Mouse (Mus musculus): ENCODE measurements around the gene Ttll3. TPM values are rescaled to one million over a fixed set of nuclear protein-coding genes. Genes with fewer than 3 reads are reported as not detected.

The Ttll3 gene
- 12.9 to 26.5 TPM (median 15.3 TPM) in 3 replicates for total RNA-seq (2017)

DNA sequence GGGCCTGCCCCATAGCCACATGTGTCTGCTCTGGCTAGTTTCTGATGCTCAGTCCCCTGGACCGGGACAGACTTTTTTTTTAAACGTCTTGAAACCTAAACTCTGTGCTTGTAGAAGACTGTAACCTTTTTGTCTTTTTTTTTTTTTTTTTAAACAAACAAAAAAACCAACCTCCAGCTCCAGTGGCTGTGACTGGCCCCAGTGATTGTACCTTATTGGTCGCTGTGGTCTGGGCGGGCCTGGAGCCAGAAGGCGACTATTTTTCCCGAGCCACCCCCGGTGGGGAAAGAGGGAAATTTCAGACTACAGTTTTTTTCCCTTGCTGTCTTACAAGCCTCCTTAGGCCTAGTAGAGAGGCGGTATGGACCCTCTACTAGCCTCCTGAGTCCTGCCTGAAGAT is at the start of gene Ttll3:
Gene Ttll3, plus strand, starts transcription at position 301 of the 400 bp plus-strand sequence.
- ATAC-seq (replicated peaks; ENCODE audit: insufficient number of reproducible peaks, low FRiP score, low TSS enrichment, poor library complexity, severe bottlenecking) = no peak

DNA sequence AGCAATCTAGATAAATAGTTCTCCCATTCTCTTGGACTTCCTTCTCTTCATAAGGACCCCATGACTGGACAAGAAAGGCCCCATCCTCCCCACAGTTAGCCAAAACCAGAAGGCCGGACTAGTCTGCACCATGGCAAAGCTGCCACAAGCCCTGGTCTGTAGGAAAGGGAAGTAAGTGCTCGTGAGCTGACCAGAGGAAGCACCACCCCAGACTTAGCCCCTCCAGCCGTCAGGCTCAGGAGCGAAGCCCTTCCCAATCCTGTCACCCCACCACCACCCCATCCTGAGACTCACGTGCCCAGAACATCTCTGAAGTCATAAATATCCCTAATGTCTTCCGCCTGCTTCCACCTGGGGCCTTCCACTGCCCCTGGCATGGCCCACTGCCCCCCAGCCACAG is 47.5 kb upstream of the Ttll3 start:
- ATAC-seq (replicated peaks; ENCODE audit: insufficient number of reproducible peaks, low FRiP score, low TSS enrichment, poor library complexity, severe bottlenecking) = 0 out of 2 replicates have a peak, but pooled peaks have one; percentile 28

DNA sequence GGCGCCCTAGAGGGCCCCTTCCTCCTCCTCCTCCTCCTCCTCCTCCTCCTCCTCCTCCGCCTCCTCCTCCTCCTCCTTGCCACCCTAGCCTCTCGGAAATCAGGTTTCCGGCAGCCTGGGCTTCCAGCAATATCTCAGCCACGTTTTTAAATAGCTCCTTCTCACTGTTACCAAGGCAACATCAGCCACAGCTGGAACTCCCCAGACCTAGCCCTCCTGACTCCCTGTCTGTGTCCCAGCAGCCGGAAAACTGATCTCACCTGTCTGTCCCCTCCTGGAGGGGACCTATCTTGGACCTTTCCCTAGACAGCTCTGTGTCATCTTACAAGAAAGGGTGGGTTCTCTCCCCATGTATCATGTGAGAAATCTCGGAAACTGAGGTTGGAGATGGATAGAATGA is 46.8 kb upstream of the Ttll3 start:
- no peak for ATAC-seq (replicated peaks; ENCODE audit: insufficient number of reproducible peaks, low FRiP score, low TSS enrichment, poor library complexity, severe bottlenecking)

DNA sequence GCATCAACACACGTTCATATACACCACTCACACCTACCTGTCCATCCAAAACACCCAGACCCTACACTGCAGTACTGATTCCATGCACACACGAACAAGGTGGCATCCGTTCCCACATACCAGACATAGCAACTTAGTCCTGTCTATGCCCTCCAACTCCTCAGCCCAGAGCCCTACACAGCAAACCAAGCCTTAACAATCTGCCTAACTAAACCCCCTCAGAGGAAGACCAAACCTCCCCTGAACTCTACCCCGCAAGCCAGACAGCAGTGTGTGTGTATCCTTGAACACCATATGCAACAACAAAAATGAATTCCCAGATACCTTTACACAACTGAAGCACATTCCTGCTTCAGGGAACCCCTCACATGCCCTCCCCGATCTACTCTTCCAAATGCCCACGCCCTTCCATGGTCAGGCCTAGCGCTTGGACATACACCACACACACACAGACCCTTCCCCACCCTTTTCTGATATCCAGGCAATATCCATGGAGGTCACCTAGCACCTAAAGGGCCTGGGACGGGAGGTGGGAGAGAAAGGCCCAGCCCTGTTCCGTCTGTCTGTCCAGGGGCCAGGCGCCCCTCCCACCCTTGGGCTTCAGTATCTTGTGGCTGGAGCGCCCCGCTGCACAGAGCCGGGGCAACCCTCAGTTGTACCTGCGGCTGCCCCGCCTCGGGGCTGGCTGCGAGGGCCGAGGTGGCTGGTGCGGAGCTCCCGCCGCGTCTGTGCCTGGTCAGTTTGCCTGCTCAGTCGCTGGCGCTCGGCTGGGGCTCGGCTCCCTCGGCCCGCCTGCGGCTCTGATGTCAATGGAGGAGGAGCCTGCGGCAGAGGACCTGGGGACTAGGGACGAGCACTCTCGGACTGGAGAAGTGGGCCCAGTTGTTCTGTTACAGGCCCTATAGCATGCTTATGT is 45.6 kb upstream of the Ttll3 start, which contains the start of gene Camk1:
Gene Camk1, minus strand, starts transcription at position 808 of the 916 bp plus-strand sequence.
- peak; percentile 76 for ATAC-seq (replicated peaks; ENCODE audit: insufficient number of reproducible peaks, low FRiP score, low TSS enrichment, poor library complexity, severe bottlenecking)

DNA sequence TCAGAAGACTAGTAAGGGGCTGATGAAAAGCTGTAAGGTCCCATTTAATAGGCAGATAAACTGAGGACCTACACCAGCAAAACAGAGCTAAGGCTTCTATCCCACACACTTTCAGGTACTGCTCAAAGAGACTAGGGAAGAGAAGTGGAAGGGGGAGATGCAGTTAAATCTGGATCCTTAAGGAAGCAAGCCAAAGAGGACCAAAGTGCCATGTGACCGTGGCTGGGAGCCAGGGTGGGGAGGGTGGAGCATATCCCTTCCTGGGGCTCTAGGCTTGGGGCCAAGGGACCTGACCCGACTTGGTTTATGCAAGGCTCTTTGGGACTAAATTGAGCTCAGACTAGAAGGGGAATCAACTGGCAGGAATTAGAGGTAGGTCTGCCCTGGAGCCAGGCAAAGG is 44.7 kb upstream of the Ttll3 start:
- ATAC-seq (replicated peaks; ENCODE audit: insufficient number of reproducible peaks, low FRiP score, low TSS enrichment, poor library complexity, severe bottlenecking) = no peak

DNA sequence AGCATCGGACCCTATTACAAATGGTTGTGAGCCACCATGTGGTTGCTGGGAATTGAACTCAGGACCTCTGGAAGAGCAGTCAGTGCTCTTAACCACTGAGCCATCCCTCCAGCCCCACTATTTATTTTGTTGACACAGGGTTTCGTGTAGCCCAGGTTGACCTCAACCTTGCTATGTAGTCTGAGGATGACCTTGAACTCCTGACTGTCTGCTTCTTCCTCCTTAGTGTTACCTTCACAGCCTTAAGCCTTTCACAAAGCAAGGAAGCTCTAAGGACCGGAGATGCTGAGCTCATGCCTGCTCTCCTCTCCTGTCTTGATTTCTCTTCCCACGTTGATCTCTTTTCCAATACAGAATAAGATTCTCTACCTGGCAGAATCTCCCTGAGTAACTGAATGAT is 42.2 kb upstream of the Ttll3 start:
- no peak for ATAC-seq (replicated peaks; ENCODE audit: insufficient number of reproducible peaks, low FRiP score, low TSS enrichment, poor library complexity, severe bottlenecking)

DNA sequence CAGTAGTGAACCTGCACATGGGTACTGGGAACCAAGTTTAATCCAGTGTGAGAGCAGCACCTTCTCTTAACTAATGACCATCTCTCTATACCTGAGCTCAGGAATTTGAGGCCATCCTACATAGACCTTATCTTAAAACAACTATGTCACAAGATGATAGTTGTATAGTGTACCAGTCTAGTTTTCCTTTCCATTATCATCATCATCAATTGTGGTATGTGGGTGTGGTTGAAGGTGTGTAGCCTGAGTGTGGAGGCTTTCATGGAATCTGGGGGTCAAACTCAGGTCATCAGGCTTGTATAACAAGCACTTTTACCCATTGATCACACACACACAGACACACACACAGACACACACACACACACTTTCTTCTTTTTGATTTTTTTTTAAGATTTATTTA is 38.5 kb upstream of the Ttll3 start:
- no peak for ATAC-seq (replicated peaks; ENCODE audit: insufficient number of reproducible peaks, low FRiP score, low TSS enrichment, poor library complexity, severe bottlenecking)

DNA sequence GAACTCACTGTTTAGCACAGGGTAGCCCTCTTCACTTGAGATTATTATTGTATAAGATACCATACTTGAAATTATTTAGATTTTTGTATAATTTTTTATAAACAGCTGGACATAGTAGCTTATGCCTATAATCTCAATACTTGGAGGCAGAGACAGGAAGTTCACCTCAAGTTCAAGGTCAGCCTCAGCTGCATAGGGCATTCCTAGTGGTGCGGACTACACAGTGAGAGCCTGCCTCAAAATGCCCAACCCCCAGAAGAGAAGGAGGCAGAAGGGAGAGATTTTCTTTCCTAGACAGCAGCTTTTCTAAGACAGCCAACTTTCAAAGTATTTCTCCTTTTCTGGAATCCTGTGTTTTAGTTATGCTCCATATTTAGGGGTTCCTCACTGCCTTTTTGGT is 37.9 kb upstream of the Ttll3 start:
- no peak for ATAC-seq (replicated peaks; ENCODE audit: insufficient number of reproducible peaks, low FRiP score, low TSS enrichment, poor library complexity, severe bottlenecking)

DNA sequence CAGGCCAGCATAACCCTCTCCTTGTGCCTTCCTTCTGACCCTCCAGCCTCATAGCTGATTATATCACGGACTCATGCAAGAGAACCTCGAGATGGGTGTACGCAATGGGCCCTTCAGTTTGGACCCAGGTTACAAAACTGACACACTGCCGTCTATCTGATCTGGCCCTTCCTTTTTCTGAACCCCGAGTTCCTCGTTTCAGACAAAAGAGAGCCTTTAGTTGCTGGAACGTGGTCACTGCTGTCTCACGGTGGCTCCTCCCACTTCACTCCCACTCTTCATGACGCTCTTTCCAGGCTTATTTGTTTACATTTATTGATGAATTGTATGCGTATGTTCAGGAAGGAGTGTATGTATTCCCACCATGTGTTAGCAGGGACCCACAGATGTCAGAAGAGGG is 37.4 kb upstream of the Ttll3 start:
- ATAC-seq (replicated peaks; ENCODE audit: insufficient number of reproducible peaks, low FRiP score, low TSS enrichment, poor library complexity, severe bottlenecking) = peak; percentile 82

DNA sequence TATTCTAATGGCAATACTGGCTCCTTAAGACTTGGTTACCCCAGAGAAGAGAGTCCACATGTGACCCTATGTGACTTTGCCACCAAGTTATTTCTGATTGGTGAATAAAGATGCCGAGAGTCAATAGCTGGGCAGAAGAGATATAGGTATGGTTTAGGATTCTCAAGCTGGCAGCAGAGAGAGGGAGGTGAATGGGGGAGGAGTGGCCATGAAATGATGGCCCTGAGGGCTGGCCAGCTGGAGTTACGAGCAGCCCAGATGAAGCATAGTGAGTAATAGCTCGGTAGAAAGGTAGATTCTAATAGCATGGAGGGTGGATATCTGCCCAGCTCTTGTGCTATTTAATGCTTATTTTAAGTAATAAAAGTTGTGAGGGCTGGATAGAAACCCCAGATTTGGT is 36.2 kb upstream of the Ttll3 start:
- ATAC-seq (replicated peaks; ENCODE audit: insufficient number of reproducible peaks, low FRiP score, low TSS enrichment, poor library complexity, severe bottlenecking) = no peak

DNA sequence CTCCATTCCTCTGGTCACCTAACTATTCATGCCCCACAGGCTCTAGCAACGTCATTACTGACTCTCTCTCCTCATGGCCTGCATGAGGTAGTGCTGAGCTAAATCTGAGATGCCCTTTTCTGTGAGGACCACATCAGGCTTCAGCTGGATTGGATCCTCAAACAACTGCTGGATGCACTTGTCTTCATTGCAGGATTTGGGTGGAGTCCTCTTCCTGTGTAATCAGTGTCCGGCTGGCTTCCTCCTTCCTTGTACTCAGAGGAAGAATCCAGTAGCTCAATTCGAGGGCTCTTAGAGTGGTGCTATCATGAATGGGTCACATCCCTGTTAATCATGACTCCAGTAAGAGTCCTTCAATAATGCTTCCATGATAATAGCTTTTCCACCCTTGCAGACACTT is 35.4 kb upstream of the Ttll3 start:
- ATAC-seq (replicated peaks; ENCODE audit: insufficient number of reproducible peaks, low FRiP score, low TSS enrichment, poor library complexity, severe bottlenecking) = no peak

DNA sequence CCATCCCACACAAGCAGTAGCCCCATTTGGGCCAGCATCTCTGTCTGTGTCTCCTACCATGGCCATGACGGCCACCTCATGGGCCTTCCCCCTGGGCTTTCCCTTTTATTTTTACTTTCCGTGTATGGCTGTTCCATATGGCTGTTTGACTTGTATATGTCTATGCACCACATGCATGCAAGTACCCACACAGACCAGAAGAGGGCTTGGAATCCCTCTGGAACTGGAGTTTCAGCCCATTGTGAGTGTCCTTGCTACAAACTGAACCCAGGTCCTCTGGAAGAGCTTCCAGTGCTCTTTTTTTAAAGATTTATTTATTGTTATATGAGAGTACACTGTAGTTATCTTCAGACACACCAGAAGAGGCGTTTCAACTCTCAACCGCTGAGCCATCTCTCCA is 27.6 kb upstream of the Ttll3 start:
- ATAC-seq (replicated peaks; ENCODE audit: insufficient number of reproducible peaks, low FRiP score, low TSS enrichment, poor library complexity, severe bottlenecking) = no peak

DNA sequence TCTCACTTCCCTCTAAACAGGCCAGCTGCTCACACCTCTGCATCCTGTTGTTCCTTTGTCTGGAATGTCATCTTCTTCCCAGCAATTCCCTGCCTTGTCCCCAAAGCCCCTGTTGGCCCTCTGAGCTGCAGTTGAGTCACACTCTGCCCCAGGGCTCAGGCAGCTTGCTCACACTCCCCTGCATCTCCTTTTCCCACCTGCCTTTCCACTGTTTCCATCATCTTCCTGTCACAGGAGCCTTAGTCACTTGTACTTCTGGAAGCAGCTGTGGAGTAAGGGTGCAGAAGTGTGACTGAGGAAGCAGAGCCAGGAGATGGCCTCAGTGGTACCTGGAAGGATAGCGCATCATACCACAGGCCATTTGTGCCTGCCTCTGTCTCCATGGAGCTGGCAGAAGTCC is 26.8 kb upstream of the Ttll3 start:
- ATAC-seq (replicated peaks; ENCODE audit: insufficient number of reproducible peaks, low FRiP score, low TSS enrichment, poor library complexity, severe bottlenecking) = no peak

DNA sequence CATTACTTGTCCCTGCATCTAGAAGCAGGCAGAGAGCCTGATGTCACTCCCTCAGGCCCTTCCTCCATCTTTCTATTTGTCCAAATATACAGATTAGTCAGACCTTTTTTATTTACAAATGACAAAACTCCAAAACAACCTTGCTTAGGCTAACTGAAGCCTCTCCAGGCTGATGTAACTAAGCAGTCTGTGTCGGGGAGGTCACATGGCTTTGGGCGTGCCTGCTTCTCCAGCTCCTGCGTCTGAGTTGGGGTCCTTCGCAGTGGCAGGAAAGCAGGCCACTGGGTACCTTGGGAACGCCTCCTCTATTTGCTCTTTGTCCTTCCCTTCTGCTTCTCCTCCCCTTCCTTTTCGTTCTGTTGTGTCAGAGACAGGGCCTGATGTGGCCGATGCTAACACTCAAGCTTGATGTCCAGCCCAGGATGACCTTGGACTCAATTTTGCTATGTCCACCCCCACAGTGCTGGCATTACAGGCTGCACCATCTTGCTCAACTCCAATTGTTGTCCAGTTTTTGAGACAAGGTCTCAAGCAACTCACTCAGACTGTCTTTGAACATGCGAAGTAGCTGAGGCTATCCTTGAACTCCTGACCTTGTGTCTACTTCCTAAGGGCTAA is 24.4 kb upstream of the Ttll3 start:
- ATAC-seq (replicated peaks; ENCODE audit: insufficient number of reproducible peaks, low FRiP score, low TSS enrichment, poor library complexity, severe bottlenecking) = no peak

DNA sequence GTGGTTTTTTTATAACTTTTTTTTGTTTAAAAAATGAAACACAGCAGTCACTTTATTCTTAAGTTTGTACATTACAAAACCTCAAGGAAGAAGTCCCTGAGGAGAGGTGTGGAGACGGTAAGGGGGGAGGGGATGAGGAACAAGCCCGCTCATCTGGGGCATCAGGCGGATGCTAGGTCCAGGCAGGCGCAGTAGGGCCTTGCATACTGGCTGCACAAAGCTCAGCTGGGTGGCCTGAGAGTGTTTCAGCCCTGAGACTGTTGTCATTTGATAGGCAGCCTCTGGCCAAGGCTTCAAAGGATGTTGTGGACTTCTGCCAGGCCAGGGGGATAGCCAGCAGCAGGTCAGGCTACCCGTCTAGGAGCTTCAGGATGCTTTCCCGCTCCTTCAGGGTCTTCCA is 22.4 kb upstream of the Ttll3 start:
- no peak for ATAC-seq (replicated peaks; ENCODE audit: insufficient number of reproducible peaks, low FRiP score, low TSS enrichment, poor library complexity, severe bottlenecking)

DNA sequence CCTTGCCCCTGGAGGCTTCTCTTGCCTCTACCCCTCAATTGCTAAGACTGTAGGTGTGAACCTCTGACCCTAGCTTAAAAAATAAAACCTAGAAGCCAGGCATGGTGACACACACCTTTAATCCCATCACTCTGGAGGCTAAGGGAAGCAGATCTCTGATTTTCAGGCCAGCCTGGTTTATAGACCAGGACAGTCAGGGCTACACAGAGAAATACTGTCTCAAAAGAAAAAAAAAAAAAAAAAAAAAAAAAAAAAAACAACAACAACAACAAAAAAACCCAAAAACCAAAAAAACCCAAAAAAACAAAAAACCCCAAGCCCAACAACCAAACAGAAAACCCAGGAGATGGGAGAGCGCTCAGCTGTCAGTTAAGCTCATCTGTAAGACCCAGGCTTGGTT is 21.5 kb upstream of the Ttll3 start:
- ATAC-seq (replicated peaks; ENCODE audit: insufficient number of reproducible peaks, low FRiP score, low TSS enrichment, poor library complexity, severe bottlenecking) = no peak

DNA sequence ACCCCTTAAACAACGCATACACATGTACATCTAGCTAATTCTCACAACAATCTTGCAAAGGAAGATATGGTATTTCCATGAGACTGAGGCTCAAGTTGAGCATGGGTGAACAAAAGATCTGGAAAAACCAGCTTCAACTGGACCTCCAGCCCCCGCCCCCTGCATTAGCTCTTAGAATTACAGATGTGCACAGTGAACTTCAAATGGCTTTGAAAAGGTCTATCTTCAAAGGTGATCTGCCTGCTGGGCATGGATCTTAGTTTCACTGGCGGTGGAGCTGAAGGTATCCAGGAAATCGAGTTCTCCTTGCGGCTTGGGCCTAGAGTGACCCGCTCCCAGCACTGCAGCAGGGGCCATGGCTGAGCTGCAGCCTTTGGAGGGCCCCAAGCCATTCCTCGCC is 20.9 kb upstream of the Ttll3 start:
- no peak for ATAC-seq (replicated peaks; ENCODE audit: insufficient number of reproducible peaks, low FRiP score, low TSS enrichment, poor library complexity, severe bottlenecking)

DNA sequence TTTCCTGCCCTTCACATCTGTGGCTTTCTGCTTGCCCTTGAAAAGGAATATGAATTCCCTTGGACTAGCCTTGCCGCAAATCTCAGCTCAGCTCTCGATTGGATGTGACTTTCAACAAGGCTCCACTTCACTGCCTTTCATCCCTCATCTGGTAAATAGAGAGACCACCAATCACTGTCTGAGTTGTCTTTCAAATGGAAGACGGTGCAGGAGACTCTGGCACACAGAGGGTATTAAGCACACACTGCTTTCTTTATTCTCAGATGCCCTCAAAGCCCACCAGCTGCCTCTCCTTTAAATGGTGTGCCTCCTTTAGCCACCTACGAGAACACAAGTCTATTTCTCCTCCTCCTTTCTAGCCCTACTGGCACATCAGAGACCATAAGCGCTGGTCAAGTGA is 20.5 kb upstream of the Ttll3 start:
- no peak for ATAC-seq (replicated peaks; ENCODE audit: insufficient number of reproducible peaks, low FRiP score, low TSS enrichment, poor library complexity, severe bottlenecking)

DNA sequence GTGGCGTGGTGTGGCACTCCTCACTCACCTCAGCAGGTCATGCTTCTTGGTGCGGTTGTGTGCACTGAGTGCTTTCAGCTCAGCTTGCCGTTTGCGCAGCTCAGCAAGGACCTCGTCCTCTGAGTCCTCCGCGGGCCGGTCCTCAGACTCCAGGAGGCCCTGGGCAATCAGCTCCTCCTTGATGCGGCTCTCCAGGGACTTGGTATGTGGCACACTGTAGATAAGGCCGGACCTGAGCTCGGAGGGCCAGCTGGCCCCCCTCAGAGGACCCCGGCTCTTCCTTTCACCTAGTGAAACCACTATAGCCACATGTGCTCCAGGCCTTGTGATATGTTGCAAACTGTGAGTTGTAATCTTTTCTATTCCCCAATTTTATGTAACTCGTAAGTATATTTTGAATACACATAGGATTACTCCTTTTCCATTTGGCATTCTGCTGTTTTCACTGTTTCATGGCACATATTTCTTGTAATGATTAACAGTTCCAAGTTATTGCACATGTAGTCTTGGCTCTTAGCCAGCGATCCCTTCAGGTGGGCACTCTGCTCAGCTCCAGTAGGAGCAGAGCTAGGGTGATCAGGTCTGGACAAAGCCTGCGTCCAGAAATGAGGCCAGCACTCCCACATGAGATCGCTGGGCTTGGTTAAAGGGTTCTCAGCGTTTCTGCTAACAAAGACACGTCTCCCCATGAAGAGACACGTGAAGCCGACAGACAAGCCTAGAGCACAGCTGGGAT is 18.7 kb upstream of the Ttll3 start:
- no peak for ATAC-seq (replicated peaks; ENCODE audit: insufficient number of reproducible peaks, low FRiP score, low TSS enrichment, poor library complexity, severe bottlenecking)

DNA sequence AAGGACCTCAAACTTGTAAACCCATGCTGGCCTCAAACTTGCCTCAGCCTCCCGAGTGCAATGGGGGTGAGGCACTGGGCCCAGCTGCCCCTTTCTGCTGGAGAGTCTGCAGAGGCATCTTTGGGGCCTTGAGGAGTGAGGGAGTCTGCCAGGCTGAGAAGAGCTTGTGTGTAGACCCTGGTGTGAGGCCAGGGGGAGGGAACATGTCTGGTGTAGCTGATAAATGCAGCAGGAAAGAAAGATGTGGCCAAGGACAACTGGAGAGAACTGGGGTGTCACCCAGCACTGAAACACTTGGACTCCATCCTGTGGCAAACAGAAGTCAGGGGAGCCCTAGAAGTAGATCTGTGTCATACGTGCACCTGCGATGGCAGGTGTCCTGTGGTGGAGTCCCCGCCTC is 15.6 kb upstream of the Ttll3 start:
- no peak for ATAC-seq (replicated peaks; ENCODE audit: insufficient number of reproducible peaks, low FRiP score, low TSS enrichment, poor library complexity, severe bottlenecking)

Data from monocyte, adult 5-6 weeks (primary cell).